Mouse (Mus musculus): Measurements from ENCODE around the gene Crlf1. TPM values are rescaled to one million over a fixed set of nuclear protein-coding genes. Genes with fewer than 3 reads are reported as not detected.
"Not testable (repeated sequence)": the region's sequence is repeated elsewhere in the genome, so short reads cannot be mapped to it uniquely, and the experiment has no call there.

The Crlf1 gene
- polyA plus RNA-seq, 1 experiment from 2014 or later = 8.7 TPM

DNA sequence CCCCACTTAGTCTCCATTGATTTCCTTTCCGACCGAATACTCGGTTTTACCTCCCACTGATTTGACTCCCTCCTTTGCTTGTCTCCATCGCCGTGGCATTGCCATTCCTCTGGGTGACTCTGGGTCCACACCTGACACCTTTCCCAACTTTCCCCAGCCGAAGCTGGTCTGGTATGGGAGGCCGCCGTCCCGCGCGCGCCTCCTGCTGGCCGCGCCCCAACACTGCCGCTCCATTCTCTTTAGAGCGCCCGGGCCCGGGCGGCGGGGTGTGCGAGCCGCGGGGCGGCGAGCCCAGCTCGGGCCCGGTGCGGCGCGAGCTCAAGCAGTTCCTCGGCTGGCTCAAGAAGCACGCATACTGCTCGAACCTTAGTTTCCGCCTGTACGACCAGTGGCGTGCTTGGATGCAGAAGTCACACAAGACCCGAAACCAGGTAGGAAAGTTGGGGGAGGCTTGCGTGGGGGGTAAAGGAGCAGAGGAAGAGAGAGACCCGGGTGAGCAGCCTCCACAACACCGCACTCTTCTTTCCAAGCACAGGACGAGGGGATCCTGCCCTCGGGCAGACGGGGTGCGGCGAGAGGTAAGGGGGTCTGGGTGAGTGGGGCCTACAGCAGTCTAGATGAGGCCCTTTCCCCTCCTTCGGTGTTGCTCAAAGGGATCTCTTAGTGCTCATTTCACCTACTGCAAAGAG, 10.2 kb downstream of the Crlf1 start:
- Histone ChIP-seq H3K4me2 (peak overlapping the region; percentile 19; the same call in 1 of the 2 replicates), H3K9ac (replicated peaks) (no peak overlapping the region), H3K4me1 (peaks cover 62% of the 10 kb centered on the region), H3K36me3 (peaks cover 15% of the 10 kb centered on the region), H3K9me3 (replicated peaks) (no peaks in the 10 kb centered on the region), H3K4me3 (replicated peaks) (peak overlapping the region; percentile 10; the same call in 1 of the 2 replicates), H3K27me3 (replicated peaks) (peaks cover 55% of the 10 kb centered on the region), H3K27ac (replicated peaks) (no peak overlapping the region)
- 12% methylated on average over 46 of the region's 46 CpGs for WGBS
- ATAC-seq (ENCODE audit: low FRiP score) = no peak

DNA sequence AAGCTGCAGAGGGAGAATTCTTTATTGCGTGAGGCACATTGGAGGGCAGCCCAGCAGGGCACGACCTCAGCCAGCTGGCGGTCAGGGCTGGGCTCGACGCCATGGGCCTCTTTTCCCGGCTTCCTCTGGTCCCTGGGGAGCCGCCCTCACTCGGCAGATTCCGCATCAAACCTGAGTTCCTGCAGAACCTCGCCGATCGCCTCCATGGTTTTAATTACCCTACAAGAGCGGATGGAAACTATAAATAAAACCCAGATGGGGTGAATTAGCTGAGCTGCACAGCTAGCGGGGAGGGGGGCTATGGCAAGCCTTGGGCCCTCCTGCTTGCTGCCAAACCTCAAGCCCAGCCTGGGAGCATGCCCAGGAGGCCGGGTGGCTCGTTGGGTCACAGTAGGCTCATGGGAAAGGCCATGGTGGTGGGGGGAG, 11.3 kb downstream of the Crlf1 start:
- Histone ChIP-seq H3K36me3 (peaks cover 22% of the 10 kb centered on the region), H3K9me3 (replicated peaks) (no peaks in the 10 kb centered on the region), H3K4me2 (peak overlapping the region; percentile 90), H3K4me3 (replicated peaks) (no peak overlapping the region), H3K4me1 (peaks cover 72% of the 10 kb centered on the region), H3K27ac (replicated peaks) (peak overlapping the region; percentile 58), H3K27me3 (replicated peaks) (peaks cover 44% of the 10 kb centered on the region), H3K9ac (replicated peaks) (0 out of 2 replicates have a peak overlapping the region, but pooled peaks have one; percentile 87)
- WGBS = 31% methylated on average over 16 of the region's 16 CpGs
- no peak for ATAC-seq (ENCODE audit: low FRiP score)

DNA sequence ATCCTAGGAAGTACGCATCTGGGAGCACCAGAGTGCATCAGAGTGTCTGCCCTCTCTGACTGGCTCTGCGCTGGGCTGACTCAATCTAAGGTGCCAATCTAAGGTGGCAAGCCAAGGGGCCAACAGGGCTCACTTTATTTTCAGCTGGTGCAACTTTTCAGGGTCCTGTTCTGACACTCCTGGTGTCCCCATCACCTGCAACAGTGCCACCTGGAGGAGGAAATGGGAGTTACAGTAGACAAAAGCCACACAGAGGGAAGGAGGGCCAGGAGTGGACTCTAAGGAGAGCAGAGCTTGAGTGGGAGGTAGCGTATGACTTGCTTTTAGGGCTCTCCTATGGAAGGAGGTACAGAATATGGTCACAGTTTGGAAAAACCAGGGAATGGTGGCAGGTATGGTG, 11.9 kb downstream of the Crlf1 start:
- H3K27ac ChIP-seq (replicated peaks) = peak overlapping the region; percentile 58
- no peak for ATAC-seq (ENCODE audit: low FRiP score)
- peaks cover 22% of the 10 kb centered on the region for H3K36me3 ChIP-seq
- peaks cover 76% of the 10 kb centered on the region for H3K4me1 ChIP-seq
- WGBS = 73% methylated on average over 3 of the region's 3 CpGs
- 0 out of 2 replicates have a peak overlapping the region, but pooled peaks have one; percentile 87 for H3K9ac ChIP-seq (replicated peaks)
- H3K4me2 ChIP-seq = peak overlapping the region; percentile 90
- peaks cover 39% of the 10 kb centered on the region for H3K27me3 ChIP-seq (replicated peaks)
- 0 out of 2 replicates have a peak overlapping the region, but pooled peaks have one; percentile 4 for H3K4me3 ChIP-seq (replicated peaks)
- no peaks in the 10 kb centered on the region for H3K9me3 ChIP-seq (replicated peaks)

DNA sequence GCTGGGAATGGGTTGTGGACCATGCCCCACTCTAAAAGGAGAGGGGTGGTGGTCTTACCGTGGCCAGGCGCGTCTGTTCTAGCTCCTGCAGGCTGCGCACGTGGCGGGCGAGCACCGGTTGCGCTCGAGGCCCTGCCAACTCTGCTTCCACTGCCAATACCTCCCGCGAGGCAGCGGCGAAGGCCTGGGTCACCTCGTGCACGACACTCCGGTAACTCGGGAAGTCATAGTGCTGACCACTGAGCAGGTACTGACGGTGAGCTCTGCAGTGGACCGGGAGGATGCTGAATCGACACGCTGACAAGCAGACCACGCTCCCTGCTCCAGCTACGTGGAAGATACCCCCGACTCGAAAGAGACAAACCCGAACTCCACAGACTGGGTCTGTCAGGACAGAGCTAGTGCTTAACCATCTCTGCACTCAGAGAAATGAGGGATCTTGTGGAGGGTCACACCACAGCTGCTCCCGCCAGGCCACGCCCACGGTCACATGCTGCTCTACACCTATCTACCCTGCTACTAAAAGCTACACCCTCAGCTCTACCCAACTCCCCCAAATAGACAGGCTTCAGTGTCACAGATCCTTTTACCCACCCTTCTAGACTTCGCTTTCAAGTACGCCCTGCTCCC, 12.9 kb downstream of the Crlf1 start:
- ATAC-seq (ENCODE audit: low FRiP score) = peak; percentile 19
- Histone ChIP-seq H3K4me1 (peaks cover 72% of the 10 kb centered on the region), H3K4me3 (replicated peaks) (peak overlapping the region; percentile 70), H3K27ac (replicated peaks) (peak overlapping the region; percentile 96), H3K36me3 (peaks cover 22% of the 10 kb centered on the region), H3K9me3 (replicated peaks) (no peaks in the 10 kb centered on the region), H3K27me3 (replicated peaks) (peaks cover 30% of the 10 kb centered on the region), H3K9ac (replicated peaks) (peak overlapping the region; percentile 87), H3K4me2 (peak overlapping the region; percentile 90)
- WGBS = 38% methylated on average over 32 of the region's 32 CpGs

DNA sequence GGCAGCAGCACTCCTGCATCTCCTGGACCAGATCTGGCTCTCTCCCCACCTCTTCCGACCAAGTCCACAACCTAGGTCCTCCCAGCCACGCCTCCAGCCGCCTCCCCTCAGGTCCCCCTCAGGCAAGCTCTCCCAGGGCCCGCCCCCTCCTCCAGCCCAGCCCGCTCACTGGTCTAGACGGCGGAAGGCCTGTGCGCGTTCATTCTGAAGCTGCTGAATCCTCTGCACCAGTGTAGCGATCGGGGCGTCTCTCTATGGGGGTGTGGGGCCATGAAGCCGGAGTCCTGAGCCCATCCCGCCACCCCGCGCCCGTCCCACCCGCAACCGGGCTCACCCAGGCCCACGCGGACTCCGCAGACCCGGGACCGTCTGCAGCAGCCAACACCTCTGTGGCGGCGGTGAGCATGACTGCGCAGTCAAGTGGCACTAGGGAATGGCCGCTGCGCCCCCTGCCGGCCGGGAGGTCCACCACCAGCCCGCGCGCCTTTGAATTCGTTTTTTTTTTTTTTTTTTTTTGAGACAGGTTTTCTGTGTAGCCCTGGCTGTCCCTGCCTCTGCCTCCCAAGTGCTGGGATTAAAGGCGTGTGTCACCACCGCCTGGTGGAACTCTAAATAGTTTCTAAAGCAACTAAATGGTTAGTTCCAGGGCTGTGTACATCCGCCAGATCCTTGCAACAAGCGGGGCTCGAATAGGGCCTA, 13.5 kb downstream of the Crlf1 start, which contains the start of gene Rex1bd:
Rex1bd (minus strand) TSS at position 425 of the 699 bp plus-strand sequence.
- H3K9me3 ChIP-seq (replicated peaks) = no peaks in the 10 kb centered on the region
- peaks cover 22% of the 10 kb centered on the region for H3K36me3 ChIP-seq
- WGBS = 2% methylated on average over 40 of the region's 40 CpGs
- peaks cover 70% of the 10 kb centered on the region for H3K4me1 ChIP-seq
- peak within 1 kb of the TSS; percentile 96 for H3K27ac ChIP-seq (replicated peaks)
- peak within 1 kb of the TSS; percentile 70 for H3K4me3 ChIP-seq (replicated peaks)
- peak within 1 kb of the TSS; percentile 90 for H3K4me2 ChIP-seq
- peak; percentile 86 for ATAC-seq (ENCODE audit: low FRiP score)
- peak within 1 kb of the TSS; percentile 87 for H3K9ac ChIP-seq (replicated peaks)
- H3K27me3 ChIP-seq (replicated peaks) = peaks cover 23% of the 10 kb centered on the region

DNA sequence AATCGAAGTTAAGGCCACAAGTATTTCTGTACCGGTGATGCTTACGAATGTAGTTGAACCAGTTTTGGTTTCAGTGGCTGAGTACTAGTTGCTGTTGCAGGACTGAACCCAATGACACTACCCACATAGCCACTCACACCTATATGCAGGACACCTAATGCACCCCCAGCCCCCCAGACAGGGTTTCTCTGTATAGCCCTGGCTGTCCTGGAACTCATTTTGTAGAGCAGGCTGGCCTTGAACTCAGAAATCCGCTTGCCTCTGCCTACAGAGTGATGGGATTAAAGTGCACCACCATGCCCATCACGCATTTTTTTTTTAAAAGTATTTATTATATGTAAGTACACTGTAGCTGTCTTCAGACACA, 14.1 kb downstream of the Crlf1 start:
- H3K27ac ChIP-seq (replicated peaks) = peak overlapping the region; percentile 96; the same call in 1 of the 2 replicates
- H3K4me1 ChIP-seq = peaks cover 65% of the 10 kb centered on the region
- WGBS = 64% methylated on average over 5 of the region's 5 CpGs
- H3K4me3 ChIP-seq (replicated peaks) = peak overlapping the region; percentile 70
- peaks cover 18% of the 10 kb centered on the region for H3K27me3 ChIP-seq (replicated peaks)
- no peak overlapping the region; the same call in 1 of the 2 replicates for H3K9ac ChIP-seq (replicated peaks)
- peak overlapping the region; percentile 90; the same call in 1 of the 2 replicates for H3K4me2 ChIP-seq
- H3K9me3 ChIP-seq (replicated peaks) = no peaks in the 10 kb centered on the region
- no peak for ATAC-seq (ENCODE audit: low FRiP score)
- peaks cover 22% of the 10 kb centered on the region for H3K36me3 ChIP-seq

DNA sequence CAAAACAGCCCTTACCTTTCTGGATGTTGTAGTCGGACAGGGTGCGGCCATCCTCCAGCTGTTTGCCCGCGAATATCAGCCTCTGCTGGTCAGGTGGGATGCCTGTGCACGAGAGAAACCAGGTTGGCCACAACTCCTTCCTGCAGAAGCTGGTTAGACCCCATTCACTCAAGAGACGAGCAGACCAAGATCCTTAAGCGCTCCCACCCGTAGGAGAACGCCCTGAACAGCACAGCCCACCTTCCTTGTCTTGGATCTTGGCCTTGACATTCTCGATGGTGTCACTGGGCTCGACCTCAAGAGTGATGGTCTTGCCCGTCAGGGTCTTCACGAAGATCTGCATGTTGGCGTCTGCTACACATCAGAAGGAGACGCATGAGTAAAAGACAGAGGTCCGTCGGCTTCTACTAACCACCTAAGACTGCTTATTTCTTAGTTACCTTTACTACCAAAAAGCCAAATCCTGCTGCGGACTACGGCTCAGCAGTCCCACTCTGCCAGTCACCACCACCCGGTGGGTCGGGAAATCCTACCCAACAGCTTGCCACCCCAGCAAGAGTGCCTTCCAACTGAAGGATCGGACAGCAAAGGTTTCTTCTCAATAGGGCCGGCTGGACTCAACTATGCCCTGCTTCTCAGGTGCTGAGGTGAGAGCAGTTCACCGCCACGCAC, 16.5 kb downstream of the Crlf1 start:
- Histone ChIP-seq H3K4me3 (replicated peaks) (peak overlapping the region; percentile 94), H3K9ac (replicated peaks) (peak overlapping the region; percentile 95), H3K36me3 (peaks cover 29% of the 10 kb centered on the region), H3K9me3 (replicated peaks) (no peaks in the 10 kb centered on the region), H3K27ac (replicated peaks) (peak overlapping the region; percentile 97; the same call in 1 of the 2 replicates), H3K4me2 (peak overlapping the region; percentile 98), H3K4me1 (peaks cover 41% of the 10 kb centered on the region), H3K27me3 (replicated peaks) (no peaks in the 10 kb centered on the region)
- no peak for ATAC-seq (ENCODE audit: low FRiP score)
- WGBS = 15% methylated on average over 25 of the region's 25 CpGs

DNA sequence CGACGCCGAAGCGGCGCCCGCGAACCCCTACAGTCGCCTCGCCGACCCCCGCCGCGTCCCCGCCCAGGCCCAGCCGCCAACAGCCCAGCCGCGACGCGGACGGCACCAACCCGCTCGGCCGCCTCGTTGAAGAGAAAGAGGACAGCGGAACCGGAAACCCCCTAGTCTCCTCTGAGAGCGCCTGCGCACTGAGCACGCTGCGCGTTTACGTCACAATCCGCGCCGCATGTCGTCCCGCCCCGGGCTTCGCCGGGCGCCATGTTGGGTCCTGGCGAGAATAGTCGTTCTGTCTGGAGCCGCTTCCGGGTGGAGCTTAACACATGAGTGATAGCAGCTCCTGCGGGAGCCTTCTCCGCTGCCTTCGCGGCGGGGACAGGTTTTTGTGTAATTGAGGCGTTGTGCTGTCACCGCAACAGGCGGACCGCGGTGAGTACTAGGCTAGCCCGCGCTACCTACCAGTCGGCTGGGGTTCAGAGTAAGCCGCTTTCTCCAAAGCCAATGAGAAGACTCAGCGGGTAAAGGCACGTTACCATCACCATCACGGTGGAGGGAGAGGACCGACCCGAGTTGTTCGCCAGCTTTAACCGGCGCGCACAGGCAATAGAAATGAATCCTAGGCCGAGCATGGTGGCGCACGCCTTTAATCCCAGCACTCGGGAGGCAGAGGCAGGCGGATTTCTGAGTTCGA, 17.4 kb downstream of the Crlf1 start, which contains the start of gene Uba52:
Uba52 (minus strand) TSS at position 574 of the 688 bp plus-strand sequence.
- peaks cover 31% of the 10 kb centered on the region for H3K4me1 ChIP-seq
- no peaks in the 10 kb centered on the region for H3K9me3 ChIP-seq (replicated peaks)
- peak within 1 kb of the TSS; percentile 97 for H3K27ac ChIP-seq (replicated peaks)
- WGBS = 1% methylated on average over 74 of the region's 74 CpGs
- H3K9ac ChIP-seq (replicated peaks) = peak within 1 kb of the TSS; percentile 95
- H3K27me3 ChIP-seq (replicated peaks) = no peaks in the 10 kb centered on the region
- ATAC-seq (ENCODE audit: low FRiP score) = peak; percentile 87
- H3K4me3 ChIP-seq (replicated peaks) = peak within 1 kb of the TSS; percentile 94
- H3K36me3 ChIP-seq = peaks cover 30% of the 10 kb centered on the region
- peak within 1 kb of the TSS; percentile 98 for H3K4me2 ChIP-seq

DNA sequence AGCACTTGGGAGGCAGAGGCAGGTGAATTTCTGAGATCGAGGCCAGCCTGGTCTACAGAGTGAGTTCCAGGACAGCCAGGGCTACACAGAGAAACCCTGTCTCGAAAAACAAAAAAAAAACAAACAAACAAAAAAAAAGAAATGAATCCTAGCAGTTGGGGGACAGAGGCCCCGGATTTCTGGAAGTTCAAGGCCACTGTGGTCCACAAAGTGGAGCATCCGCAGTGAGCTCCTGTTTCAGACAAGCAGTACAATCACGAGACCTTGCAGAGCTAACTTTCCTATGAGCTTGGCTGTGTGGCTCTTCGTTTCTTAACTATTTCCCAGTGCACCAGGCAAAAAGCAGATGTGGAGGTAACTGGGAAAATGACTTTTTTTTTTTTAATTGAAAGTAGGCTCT, 18.2 kb downstream of the Crlf1 start:
- Histone ChIP-seq H3K4me1 (peaks cover 23% of the 10 kb centered on the region), H3K27ac (replicated peaks) (peak overlapping the region; percentile 97), H3K4me2 (peak overlapping the region; percentile 98), H3K9ac (replicated peaks) (peak overlapping the region; percentile 95), H3K4me3 (replicated peaks) (peak overlapping the region; percentile 94), H3K36me3 (peaks cover 30% of the 10 kb centered on the region)
- ATAC-seq (ENCODE audit: low FRiP score); H3K27me3 ChIP-seq (replicated peaks); H3K9me3 ChIP-seq (replicated peaks): not testable (repeated sequence)
- WGBS = 83% methylated on average over 6 of the region's 6 CpGs

DNA sequence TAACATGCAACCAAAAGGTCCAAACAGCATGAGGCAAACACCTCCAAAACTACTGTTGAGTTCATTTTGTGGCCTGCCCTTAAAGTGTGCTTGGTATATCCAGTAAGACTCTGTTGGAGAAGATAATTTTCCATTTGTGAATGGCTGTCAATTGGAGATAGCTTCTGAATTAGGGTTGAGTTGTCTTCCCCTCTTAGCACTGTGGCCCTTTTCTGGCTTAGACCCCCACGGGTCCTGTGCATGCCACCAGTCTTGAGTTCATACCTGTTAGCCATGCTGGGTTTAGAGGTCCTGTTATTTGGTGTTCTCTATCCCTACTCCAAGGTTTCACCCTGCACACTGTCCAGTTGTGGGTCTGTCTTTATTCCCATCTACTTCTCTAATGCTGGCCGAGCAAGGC, 18.8 kb downstream of the Crlf1 start:
- peaks cover 36% of the 10 kb centered on the region for H3K36me3 ChIP-seq
- 95% methylated on average over 2 of the region's 2 CpGs for WGBS

More for the DNA sequence above, 18.8 kb downstream of the Crlf1 start:
- no peaks in the 10 kb centered on the region for H3K9me3 ChIP-seq (replicated peaks)
- no peak overlapping the region for H3K9ac ChIP-seq (replicated peaks)
- no peak for ATAC-seq (ENCODE audit: low FRiP score)
- H3K27ac ChIP-seq (replicated peaks) = no peak overlapping the region
- H3K4me2 ChIP-seq = no peak overlapping the region
- H3K27me3 ChIP-seq (replicated peaks) = no peaks in the 10 kb centered on the region
- H3K4me1 ChIP-seq = peaks cover 23% of the 10 kb centered on the region
- no peak overlapping the region for H3K4me3 ChIP-seq (replicated peaks)

All from neural tube, embryonic 15.5 days (tissue).